Mouse (Mus musculus): ENCODE measurements around the gene Igfbp2.
A peak's percentile ranks its signal among the peaks of the same experiment; 100 is the strongest.

Gene Igfbp2

DNA sequence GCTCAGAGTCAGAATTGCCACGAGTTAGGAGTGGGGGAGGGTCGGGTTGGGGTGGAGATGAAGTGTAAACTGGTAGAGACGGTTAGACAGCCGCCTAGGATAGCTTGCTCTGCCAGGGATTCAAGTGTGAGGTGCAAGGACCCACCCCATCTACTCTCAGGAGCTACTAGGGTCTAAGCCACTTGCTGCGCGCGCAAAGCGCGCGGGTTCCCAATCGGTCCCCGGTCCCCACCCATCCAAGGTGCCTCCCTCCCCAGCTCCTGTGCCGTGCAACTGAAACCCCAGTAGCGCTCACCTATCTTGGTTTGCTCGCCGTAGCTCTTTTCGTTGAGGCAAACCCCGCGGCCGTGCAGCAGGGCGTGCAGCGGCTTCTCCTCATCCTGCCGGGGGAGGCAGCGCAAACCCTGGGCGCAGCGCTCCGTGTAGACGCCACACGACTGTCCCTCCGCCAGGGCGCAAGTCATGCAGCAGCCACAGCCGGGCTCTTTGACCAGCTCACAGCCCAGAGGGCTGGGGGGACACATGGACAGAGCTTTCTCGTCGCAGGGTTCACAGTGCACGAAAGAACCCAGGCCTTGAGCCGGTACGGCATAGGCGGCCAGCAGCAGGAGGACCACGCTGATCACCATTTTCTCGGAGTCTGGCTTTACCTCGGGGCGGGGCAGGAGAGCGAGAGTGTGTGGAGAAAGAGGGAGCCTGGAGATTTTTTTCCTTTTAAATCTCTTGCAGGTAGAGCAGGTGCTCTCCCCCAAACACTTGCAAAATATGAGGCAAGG lies 49.4 kb downstream of the Igfbp2 start:
- DNase-seq = peak; percentile 53 to 76

DNA sequence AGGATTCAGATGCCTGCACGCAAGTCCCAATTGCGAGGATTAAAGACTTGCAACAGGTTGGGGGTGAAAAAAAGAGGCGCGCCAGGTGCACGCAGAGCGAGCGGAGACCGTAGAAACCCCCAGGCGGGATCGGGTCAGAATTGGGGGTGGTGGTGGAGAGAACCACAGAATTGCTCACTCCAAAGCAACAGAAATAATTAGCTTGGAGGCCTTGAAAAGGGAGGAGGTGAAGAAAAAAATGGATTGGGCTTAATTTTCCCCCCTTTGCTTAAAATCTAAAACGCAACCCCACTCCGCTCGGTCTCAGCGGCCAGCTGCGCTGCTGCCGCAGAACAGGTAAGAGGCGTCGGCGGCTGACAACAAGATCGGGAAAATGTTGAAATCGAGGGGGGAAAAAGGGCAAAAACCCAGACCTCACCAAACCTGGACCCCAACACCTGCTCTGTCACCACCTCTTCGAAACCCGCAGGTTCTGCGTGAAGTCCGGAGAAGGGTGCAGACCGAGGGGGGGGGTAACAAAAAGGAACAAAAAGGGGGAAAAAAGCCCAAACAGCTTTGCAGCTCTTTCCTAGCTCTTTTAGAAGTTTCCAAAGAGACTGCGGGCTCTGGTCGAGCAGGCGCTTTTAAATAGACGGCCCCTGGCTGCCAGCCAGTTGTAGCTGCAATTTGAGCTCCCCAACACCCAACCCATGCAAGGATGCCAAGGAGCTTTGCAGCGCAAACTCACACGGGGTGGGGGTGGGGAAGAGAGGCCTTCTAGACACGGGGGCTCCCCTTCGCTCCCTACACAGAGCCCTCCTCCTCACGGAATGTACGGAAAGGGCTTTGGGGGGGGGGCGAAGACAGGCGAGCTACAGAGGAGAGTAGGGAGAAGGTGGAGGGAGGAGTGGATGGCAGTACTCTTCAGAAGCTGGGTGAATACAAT lies 50.2 kb downstream of the Igfbp2 start, which contains the start of gene Igfbp5:
Igfbp5 (minus strand) TSS at position 598 of the 925 bp plus-strand sequence.
- DNase-seq = peak; percentile 90 to 96

DNA sequence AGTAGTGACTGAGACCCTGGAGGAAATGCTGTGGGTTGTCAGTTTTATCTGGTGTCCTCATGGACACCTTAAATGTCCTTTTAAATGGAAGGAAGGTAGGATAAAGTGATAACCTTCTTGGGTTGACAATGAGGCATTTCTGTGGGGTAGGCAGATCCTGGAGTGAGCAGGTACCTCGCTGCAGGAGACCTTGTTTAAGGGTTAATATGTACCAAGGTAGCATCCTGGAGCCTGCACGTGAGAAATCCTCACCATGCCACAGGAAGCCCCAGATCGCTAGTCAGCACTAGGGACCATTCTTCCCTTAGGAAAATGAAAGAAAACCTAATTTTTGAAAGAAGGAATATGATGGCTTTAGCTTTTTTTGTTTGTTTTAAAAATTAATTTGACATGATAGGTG lies 51.4 kb downstream of the Igfbp2 start:
- peak in 1 of 2 experiments; percentile 38 for DNase-seq

DNA sequence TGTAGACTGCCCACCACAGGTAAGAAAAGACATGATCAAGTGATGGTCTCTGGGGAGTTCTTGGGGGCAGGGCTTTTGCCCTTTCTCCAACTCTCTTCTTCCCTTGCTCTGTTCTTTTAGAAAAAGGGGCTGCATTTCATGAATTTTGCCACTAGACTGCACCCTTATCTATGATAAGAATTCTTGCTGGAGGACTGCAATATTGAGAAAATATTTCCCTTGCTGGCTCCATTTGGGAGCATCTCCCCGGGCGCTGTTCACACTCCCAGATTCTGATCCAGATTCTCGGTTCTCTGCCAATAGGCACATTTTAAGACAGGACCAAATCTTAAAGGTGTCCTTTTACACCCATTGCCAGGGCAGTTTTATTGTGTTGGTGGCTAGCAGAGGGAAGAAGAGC lies 51.8 kb downstream of the Igfbp2 start:
- no peak for DNase-seq

DNA sequence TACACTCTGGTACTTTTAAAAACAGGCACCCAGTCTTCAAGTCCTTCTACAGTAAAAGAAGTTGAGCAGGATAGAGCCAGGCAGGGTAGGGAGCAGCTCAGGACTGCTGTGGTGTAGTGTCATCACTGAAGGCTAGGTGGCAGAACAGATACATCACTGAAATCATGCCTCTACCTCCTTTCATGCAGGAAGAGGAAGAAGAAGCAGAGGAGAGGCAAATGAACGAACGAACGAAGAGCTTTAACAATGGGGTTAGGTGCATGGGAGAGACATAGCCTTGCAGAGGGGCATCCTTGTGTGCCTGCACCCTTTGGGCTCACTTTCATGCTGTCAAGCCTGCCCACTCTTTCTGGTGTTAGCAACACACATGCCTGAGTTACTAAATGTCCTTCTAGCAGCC lies 53.6 kb downstream of the Igfbp2 start:
- peak; percentile 73 for DNase-seq

DNA sequence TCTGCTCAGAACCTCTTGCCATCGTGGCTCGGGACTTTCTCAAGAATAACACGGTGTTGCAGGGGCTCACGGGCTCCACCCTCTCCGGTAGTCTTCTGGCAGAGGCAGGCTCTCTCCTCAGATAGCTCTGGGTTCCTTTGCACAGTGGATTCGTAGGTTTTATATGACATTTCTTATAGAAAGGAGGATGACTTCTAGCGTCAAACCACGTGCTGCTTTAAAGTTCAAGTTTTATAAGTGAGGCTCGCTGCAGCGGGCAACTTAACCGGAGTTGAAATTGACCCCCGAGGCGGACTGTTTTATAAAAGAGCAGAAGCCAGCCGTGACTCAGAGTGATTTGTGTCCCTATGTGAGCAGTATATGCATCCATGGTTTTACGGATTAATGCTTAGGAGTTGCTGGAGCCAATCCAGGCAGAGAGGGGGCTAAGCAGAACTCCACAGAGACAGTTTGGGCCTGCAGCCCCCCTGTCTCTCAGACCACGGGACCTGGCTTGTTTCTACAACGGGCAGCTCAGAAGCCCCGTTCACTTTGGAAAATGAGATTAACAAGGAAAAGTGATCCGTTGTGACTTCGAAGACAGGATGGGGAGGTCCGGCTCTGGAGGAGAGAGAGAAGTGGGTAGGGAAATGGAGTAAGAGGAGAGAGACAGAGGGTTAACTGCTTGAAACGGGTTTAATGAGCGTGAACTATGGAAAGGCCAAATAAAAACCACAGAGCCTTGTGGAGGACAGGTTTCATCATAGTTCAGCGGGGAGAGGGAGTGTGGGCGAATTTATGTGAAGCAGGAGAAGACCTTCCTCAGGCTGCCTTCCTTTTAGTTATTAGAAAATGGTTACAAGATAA lies 54.4 kb downstream of the Igfbp2 start:
- no peak for DNase-seq

DNA sequence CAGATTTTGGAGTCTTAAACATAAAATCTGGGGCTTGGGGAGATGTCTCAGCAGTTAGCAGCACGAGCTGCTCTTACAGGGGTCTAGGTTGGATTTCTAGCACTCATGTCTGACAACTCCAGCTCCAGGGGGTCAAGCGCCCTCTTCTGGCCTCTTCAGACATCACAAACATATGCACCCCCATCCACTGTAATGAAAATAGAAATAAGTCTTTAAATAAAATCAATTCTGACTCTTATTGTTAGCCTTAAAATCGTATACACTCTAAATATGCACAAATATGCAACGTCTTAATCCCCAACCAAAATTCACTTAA lies 55.0 kb downstream of the Igfbp2 start:
- no peak for DNase-seq

DNA sequence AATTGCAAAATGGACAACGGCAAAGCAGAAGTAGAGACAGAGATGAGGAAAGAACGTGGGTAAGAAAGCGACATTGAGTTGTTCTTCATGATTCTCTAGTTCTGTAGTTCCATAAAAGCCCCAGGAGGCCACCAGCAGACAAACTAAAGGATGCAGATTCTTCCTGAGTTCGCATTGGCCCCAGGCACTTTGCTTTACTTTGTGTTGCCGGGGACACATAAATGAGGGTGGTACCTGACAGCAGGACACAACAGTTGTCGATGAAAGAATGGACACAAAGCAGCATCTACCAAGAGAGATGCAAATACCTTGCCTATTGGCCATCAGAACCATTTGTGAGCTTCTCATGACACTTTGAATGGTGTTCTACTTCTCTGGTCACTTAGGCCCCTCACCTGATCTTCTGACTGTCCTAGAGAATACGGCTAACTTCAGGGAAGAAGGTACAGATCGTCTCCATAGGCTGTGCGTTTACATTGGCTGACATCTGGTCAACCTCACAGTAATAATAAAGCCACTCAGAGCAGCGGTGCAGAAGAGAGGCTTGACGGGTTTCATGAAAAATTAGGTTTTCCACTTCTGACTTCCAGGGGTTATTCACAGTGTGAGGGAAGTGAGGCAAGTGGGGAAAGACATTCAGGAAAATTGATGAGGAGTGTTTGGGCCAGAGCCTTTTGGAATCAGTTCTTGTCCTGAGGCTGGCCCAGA lies 61.0 kb downstream of the Igfbp2 start:
- no peak for DNase-seq

DNA sequence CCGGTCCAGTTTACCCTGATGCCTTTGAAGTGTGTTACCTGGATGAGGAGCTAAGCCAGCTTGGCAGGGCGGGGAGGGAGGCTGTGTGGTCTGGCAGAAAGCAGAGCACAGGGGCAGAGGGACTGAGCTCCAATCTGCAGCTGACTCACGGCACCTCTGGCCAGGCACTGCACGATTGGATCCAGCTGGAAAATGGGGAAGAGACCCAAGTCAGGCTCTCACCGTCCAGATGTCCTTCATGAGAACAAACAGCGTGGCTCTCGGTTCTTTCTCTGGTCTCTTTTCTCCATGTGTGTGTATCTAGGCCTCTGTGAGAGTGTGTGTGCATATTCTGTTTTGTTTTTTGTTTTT lies 61.5 kb downstream of the Igfbp2 start:
- no peak for DNase-seq

DNA sequence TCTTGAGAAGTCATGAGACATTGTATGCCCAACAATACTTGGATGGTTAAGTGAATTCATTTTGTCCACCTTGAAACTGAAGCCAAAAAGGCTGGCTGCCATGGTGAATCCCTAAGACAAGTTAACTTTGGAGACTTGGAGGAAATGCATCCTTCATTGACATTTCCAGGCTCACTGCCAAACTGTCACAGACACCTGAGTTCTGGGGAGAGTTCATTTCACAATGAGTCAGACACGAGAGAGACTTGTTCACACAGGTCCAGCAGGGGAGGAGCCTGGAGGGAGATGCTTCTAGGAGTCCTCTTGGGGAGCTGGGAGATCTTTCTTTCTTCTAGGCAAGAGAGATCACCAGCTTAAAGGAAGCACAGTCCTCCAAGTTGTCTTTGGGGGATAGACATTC lies 63.6 kb downstream of the Igfbp2 start:
- peak in 1 of 2 experiments; percentile 13 for DNase-seq

DNA sequence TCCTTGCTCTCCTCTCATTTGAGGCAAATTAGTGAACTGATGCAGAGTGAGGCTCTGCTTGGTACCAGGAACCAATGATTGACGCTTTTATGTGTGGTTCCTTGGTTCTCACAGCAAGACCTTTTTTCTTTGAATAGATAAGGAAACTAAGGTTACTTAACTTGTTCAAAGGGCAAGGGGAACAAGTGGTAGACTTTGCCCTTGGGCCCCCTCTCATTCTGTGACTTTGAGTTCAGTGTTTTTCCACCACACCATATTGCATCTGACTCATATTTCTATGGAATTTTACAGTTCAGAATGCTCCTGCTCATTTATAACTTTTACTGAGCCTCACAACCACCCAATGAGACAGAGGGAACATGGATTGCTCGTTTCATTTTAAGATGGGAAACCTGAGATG lies 71.5 kb downstream of the Igfbp2 start:
- DNase-seq = no peak
